Mouse (Mus musculus): ENCODE data around the gene Akirin2. TPM values are rescaled to one million over a fixed set of nuclear protein-coding genes. Genes with fewer than 3 reads are reported as not detected.

The Akirin2 gene
- total RNA-seq (2014; rRNA removed) (103 and 124 TPM in 2 replicates), polyA plus RNA-seq (2015; fragmentation: Nextera tagmentation; extraction: Ambion mirVana) (69.1 and 85.7 TPM in 2 replicates)

DNA sequence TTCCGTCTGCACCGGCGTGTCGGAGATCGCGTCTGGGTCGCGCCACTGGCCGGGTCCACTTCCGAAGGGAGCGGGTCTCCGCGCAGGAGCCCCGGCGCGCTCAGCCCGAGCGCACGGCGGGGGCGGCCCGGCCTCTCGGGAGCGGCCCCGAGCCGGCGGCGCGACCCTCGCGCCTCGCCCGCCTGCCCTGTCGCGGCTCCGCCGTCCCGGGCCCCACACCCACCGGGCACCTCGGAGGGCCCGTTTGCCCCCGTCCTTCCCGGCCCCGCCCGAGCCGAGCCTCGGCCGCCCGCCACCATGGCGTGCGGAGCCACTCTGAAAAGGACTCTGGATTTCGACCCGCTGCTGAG lies at the start of gene Akirin2:
Akirin2 (plus strand) TSS at position 190 of the 350 bp plus-strand sequence.
- H3K4me3 ChIP-seq (ENCODE audit: low read depth, low read length) = peak within 1 kb of the TSS; percentile 99
- no peaks in the 10 kb centered on the region for H3K9me3 ChIP-seq (ENCODE audit: low read length)
- no peaks in the 10 kb centered on the region for H3K36me3 ChIP-seq (ENCODE audit: insufficient read depth, low read length)
- TF ChIP-seq CTCF (IDR thresholded peaks at IDR 0.05) = no peak
- H3K4me2 ChIP-seq (ENCODE audit: low read depth, low read length, poor library complexity, severe bottlenecking) = peak within 1 kb of the TSS; percentile 62
- 0 out of 2 replicates have a peak, but pooled peaks cover 6% of the 10 kb centered on the region for H3K4me1 ChIP-seq (ENCODE audit: insufficient read depth, low read length)
- peak; percentile 77 for ATAC-seq (ENCODE audit: low FRiP score)
- 1% methylated on average over 26 of the region's 53 CpGs for WGBS
- H3K27me3 ChIP-seq (ENCODE audit: insufficient read depth, low read length) = no peaks in the 10 kb centered on the region
- H3K27ac ChIP-seq (ENCODE audit: low read depth, low read length) = peak within 1 kb of the TSS; percentile 93
- no peak for DNase-seq (ENCODE audit: low spot score)
- peak within 1 kb of the TSS; percentile 83 for H3K9ac ChIP-seq (replicated peaks; ENCODE audit: low read length, poor library complexity, severe bottlenecking)

DNA sequence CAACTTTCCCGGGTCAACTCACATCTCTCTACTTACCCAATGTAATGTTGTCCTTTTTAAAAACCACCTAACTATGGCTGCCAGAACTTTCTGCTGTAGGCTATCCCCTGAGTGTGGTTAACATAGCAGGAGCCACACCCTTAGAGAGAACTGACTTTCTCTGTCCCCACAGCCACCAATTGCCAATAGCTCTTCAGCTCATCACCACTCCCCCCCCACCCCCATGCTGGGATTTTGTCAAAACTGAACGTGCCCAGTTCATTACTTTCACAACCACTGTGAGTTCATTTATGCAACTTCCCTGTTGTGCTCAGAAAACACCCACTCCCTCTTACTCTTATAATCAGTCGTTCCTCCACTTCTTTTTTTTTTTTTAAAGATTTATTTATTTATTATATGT lies 40.4 kb upstream of the Akirin2 start:
- Histone ChIP-seq H3K9ac (replicated peaks; ENCODE audit: low read length, poor library complexity, severe bottlenecking) (no peak overlapping the region), H3K27me3 (ENCODE audit: insufficient read depth, low read length) (no peaks in the 10 kb centered on the region), H3K4me3 (ENCODE audit: low read depth, low read length) (no peak overlapping the region), H3K9me3 (ENCODE audit: low read length) (no peaks in the 10 kb centered on the region), H3K4me1 (ENCODE audit: insufficient read depth, low read length) (no peaks in the 10 kb centered on the region), H3K4me2 (ENCODE audit: low read depth, low read length, poor library complexity, severe bottlenecking) (no peak overlapping the region), H3K27ac (ENCODE audit: low read depth, low read length) (no peak overlapping the region), H3K36me3 (ENCODE audit: insufficient read depth, low read length) (no peaks in the 10 kb centered on the region)
- no peak for TF ChIP-seq CTCF (IDR thresholded peaks at IDR 0.05)
- WGBS = 86% methylated on average over 3 of the region's 3 CpGs
- ATAC-seq (ENCODE audit: low FRiP score) (no peak), DNase-seq (ENCODE audit: low spot score) (no peak)

DNA sequence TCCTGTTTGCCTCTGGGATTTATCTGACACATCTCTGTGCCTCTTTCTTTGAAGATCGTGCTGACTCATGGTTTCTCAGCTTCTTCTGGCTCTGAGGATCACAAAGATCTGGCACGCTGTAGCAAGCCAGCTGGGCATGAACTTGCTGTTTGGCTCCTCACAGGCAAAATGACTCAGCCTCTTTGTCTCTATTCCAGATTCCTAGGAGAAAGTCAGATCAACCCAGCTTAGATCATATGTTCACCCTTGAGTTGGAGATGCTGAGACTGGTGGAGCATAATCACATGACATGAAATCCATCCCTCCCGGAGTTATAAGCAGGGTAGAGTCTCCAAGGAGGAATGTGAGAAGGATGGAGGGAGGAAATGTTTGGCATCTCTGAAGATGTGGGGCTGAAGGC lies 27.9 kb upstream of the Akirin2 start:
- no peak overlapping the region for H3K4me3 ChIP-seq (ENCODE audit: low read depth, low read length)
- DNase-seq (ENCODE audit: low spot score) (peak; percentile 61), ATAC-seq (ENCODE audit: low FRiP score) (no peak)
- no peak overlapping the region for H3K9ac ChIP-seq (replicated peaks; ENCODE audit: low read length, poor library complexity, severe bottlenecking)
- TF ChIP-seq CTCF (IDR thresholded peaks at IDR 0.05) = no peak
- H3K4me1 ChIP-seq (ENCODE audit: insufficient read depth, low read length) = no peaks in the 10 kb centered on the region
- no peaks in the 10 kb centered on the region for H3K9me3 ChIP-seq (ENCODE audit: low read length)
- H3K27me3 ChIP-seq (ENCODE audit: insufficient read depth, low read length) = no peaks in the 10 kb centered on the region
- 78% methylated on average over 3 of the region's 3 CpGs for WGBS
- no peaks in the 10 kb centered on the region for H3K36me3 ChIP-seq (ENCODE audit: insufficient read depth, low read length)
- H3K27ac ChIP-seq (ENCODE audit: low read depth, low read length) = no peak overlapping the region
- no peak overlapping the region for H3K4me2 ChIP-seq (ENCODE audit: low read depth, low read length, poor library complexity, severe bottlenecking)

- Histone ChIP-seq H3K4me1 (ENCODE audit: insufficient read depth, low read length) (no peaks in the 10 kb centered on the region), H3K36me3 (ENCODE audit: insufficient read depth, low read length) (no peaks in the 10 kb centered on the region), H3K4me2 (ENCODE audit: low read depth, low read length, poor library complexity, severe bottlenecking) (no peak overlapping the region), H3K9ac (replicated peaks; ENCODE audit: low read length, poor library complexity, severe bottlenecking) (no peak overlapping the region), H3K27ac (ENCODE audit: low read depth, low read length) (no peak overlapping the region), H3K9me3 (ENCODE audit: low read length) (no peaks in the 10 kb centered on the region), H3K4me3 (ENCODE audit: low read depth, low read length) (no peak overlapping the region), H3K27me3 (ENCODE audit: insufficient read depth, low read length) (no peaks in the 10 kb centered on the region)
- 82% methylated on average over 4 of the region's 4 CpGs for WGBS
- ATAC-seq (ENCODE audit: low FRiP score) (no peak), DNase-seq (ENCODE audit: low spot score) (no peak)
- no peak for TF ChIP-seq CTCF (IDR thresholded peaks at IDR 0.05)
Measured at GRCm38 (mm10) chr4:34523586-34523985, 27.2 kb upstream of the Akirin2 start.

DNA sequence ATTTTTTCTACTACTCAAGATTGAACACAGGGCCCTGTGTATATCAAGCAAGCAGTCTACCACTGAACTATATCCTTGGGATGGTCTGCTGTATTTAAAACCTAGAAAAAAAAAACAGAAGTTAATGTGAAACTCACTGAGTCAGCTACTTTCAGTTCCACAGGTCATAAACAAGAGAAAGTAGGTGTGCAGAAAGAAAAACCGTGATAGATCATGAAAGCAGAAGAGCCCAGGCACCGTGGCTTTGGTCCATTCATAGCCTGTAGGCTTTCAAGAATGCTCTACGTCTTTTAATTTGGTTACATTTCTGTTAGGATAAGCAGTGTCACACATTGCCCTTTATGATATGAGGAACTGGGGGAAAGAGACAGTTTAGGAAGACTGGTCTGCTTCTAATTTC lies 24.0 kb upstream of the Akirin2 start:
- no peak for TF ChIP-seq CTCF (IDR thresholded peaks at IDR 0.05)
- ATAC-seq (ENCODE audit: low FRiP score) (no peak), DNase-seq (ENCODE audit: low spot score) (no peak)
- H3K4me1 ChIP-seq (ENCODE audit: insufficient read depth, low read length) = no peaks in the 10 kb centered on the region
- H3K9me3 ChIP-seq (ENCODE audit: low read length) = no peaks in the 10 kb centered on the region
- no peaks in the 10 kb centered on the region for H3K27me3 ChIP-seq (ENCODE audit: insufficient read depth, low read length)
- no peak overlapping the region for H3K4me2 ChIP-seq (ENCODE audit: low read depth, low read length, poor library complexity, severe bottlenecking)
- no peak overlapping the region for H3K4me3 ChIP-seq (ENCODE audit: low read depth, low read length)
- 86% methylated on average over 3 of the region's 3 CpGs for WGBS
- H3K9ac ChIP-seq (replicated peaks; ENCODE audit: low read length, poor library complexity, severe bottlenecking) = no peak overlapping the region
- no peaks in the 10 kb centered on the region for H3K36me3 ChIP-seq (ENCODE audit: insufficient read depth, low read length)
- H3K27ac ChIP-seq (ENCODE audit: low read depth, low read length) = no peak overlapping the region

DNA sequence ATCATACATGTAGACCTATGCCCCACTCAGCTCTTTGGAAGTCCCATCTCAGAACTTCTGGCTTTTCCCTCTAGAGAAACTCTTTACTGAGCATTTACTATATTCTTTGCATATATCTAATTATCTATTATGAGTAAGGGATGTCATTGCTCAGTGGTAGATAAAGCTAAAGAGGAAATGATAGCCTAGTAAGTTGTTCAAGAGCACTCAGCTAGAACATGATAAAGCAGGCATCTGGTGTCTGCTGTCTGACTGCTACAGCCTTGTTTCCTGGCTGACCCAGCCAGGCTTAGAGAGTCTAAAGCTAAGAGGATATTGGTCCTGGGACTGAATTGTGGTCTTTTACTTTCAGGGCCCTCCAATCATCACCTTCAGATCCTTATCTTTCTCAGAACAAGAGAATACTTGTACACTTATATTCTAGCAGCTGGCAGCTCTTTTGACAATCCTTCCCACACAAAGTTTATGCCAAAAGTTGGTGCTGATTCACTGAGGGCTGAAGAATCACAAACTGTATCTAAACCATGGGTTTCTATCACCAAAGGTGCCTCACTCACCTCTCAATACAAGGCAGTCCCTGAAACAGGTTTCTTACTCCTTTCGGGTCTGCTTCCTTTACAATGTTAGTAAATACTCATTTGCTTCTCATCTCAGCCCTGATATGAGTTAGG lies 22.2 kb upstream of the Akirin2 start:
- no peaks in the 10 kb centered on the region for H3K4me1 ChIP-seq (ENCODE audit: insufficient read depth, low read length)
- H3K4me2 ChIP-seq (ENCODE audit: low read depth, low read length, poor library complexity, severe bottlenecking) = no peak overlapping the region
- ATAC-seq (ENCODE audit: low FRiP score) = no peak
- WGBS = 94% methylated on average over 1 of the region's 1 CpGs
- no peak for DNase-seq (ENCODE audit: low spot score)
- no peaks in the 10 kb centered on the region for H3K36me3 ChIP-seq (ENCODE audit: insufficient read depth, low read length)
- no peak overlapping the region for H3K27ac ChIP-seq (ENCODE audit: low read depth, low read length)
- H3K4me3 ChIP-seq (ENCODE audit: low read depth, low read length) = no peak overlapping the region
- H3K9ac ChIP-seq (replicated peaks; ENCODE audit: low read length, poor library complexity, severe bottlenecking) = no peak overlapping the region
- H3K27me3 ChIP-seq (ENCODE audit: insufficient read depth, low read length) = no peaks in the 10 kb centered on the region
- no peaks in the 10 kb centered on the region for H3K9me3 ChIP-seq (ENCODE audit: low read length)
- no peak for TF ChIP-seq CTCF (IDR thresholded peaks at IDR 0.05)

All from midbrain, postnatal 0 days (tissue).